Mouse (Mus musculus): ENCODE measurements at regions not wholly inside any gene's neighbourhood (a gene's known extent, or its start where the extent isn't known, plus 50 kb on each side); places are given as distances from the start of the nearest gene placed in this dataset.

- H3K9me3 ChIP-seq: peaks cover 49% of the 10 kb centered on the region
- TF ChIP-seq FLI1 (IDR thresholded peaks at IDR 0.05; ENCODE audit: low read length): no peak
- no peak for TF ChIP-seq GATA1 (IDR thresholded peaks at IDR 0.05; ENCODE audit: borderline replicate concordance, low read length)
- H3K36me3 ChIP-seq (replicated peaks; ENCODE audit: low read length): no peaks in the 10 kb centered on the region
- H3K4me3 ChIP-seq (replicated peaks): no peak overlapping the region
- no peaks in the 10 kb centered on the region for H3K4me1 ChIP-seq
- H3K27me3 ChIP-seq (replicated peaks): no peaks in the 10 kb centered on the region
Observed at GRCm38 (mm10) chr5:126559011-126559410, 682.6 kb upstream of the Tmem132c start.

DNA sequence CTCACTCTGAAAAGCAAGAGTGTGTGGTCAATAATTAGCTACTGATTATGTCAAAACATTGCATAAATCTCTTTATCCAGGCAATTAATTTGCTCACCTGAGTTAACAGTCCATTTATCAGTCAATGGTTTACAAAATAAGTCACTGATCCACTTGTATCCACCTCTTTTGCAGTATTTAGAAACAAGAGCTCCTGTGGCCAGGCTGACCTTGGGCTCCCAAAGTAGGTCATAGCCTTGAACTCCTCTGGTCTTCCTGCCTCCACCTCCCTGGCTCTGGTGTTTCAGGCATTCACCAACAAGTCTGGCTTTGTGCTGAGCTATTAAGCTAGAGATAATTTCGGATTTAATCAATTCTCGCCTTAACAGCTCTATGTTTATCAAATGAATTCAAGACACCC is 675.8 kb upstream of the Tmem132c start:
- Histone ChIP-seq H3K9me3 (peaks cover 47% of the 10 kb centered on the region), H3K4me1 (no peaks in the 10 kb centered on the region), H3K27me3 (replicated peaks) (no peaks in the 10 kb centered on the region)

GRCm38 (mm10) chr5:126566226-126566625 is 675.4 kb upstream of the Tmem132c start:
- TF ChIP-seq GATA1 (IDR thresholded peaks at IDR 0.05; ENCODE audit: borderline replicate concordance, low read length) (no peak), FLI1 (IDR thresholded peaks at IDR 0.05; ENCODE audit: low read length) (no peak)
- H3K36me3 ChIP-seq (replicated peaks; ENCODE audit: low read length): no peaks in the 10 kb centered on the region
- no peaks in the 10 kb centered on the region for H3K27me3 ChIP-seq (replicated peaks)
- H3K4me1 ChIP-seq: no peaks in the 10 kb centered on the region
- peaks cover 51% of the 10 kb centered on the region for H3K9me3 ChIP-seq
- H3K4me3 ChIP-seq (replicated peaks): no peak overlapping the region

More for the DNA sequence above, 675.8 kb upstream of the Tmem132c start:
- no peaks in the 10 kb centered on the region for H3K36me3 ChIP-seq (replicated peaks; ENCODE audit: low read length)
- TF ChIP-seq FLI1 (IDR thresholded peaks at IDR 0.05; ENCODE audit: low read length) (no peak), GATA1 (IDR thresholded peaks at IDR 0.05; ENCODE audit: borderline replicate concordance, low read length) (no peak)
- H3K4me3 ChIP-seq (replicated peaks): no peak overlapping the region

GRCm38 (mm10) chr5:126573766-126574165 is 667.8 kb upstream of the Tmem132c start:
- Histone ChIP-seq H3K4me3 (replicated peaks) (no peak overlapping the region), H3K4me1 (no peaks in the 10 kb centered on the region), H3K9me3 (peaks cover 41% of the 10 kb centered on the region), H3K27me3 (replicated peaks) (no peaks in the 10 kb centered on the region), H3K36me3 (replicated peaks; ENCODE audit: low read length) (no peaks in the 10 kb centered on the region)
- no peak for TF ChIP-seq GATA1 (IDR thresholded peaks at IDR 0.05; ENCODE audit: borderline replicate concordance, low read length)
- TF ChIP-seq FLI1 (IDR thresholded peaks at IDR 0.05; ENCODE audit: low read length): no peak

DNA sequence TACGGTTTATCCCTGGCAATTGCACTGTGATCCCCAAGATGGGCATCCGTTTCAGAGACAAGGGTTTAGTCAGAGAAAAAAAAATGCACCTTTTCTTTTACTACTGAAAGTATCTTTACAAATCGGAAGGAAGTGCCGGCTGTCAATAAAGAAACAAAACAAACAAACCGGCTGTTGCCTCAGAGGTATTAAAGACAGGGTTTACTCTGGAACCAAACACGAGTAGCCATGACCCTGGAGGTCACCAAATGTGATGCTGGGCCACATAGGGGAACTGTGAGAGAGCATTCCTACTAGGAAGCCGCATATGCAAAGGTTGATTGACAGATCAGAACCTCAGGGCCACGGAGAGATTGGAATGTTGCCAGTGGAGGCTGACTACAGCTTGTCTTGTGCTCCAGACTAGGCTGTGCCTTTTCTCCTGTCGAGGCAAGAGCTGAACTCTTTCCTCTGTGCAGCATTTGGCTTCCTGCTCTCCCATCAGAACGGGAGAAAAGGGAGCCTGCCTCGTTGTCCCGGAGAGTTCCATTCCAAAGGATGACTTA is 643.8 kb upstream of the Tmem132c start:
- H3K36me3 ChIP-seq (replicated peaks; ENCODE audit: low read length): no peaks in the 10 kb centered on the region
- TF ChIP-seq FLI1 (IDR thresholded peaks at IDR 0.05; ENCODE audit: low read length) (no peak), GATA1 (IDR thresholded peaks at IDR 0.05; ENCODE audit: borderline replicate concordance, low read length) (no peak)
- H3K4me1 ChIP-seq: no peaks in the 10 kb centered on the region
- H3K4me3 ChIP-seq (replicated peaks): no peak overlapping the region
- no peaks in the 10 kb centered on the region for H3K27me3 ChIP-seq (replicated peaks)
- peaks cover 42% of the 10 kb centered on the region for H3K9me3 ChIP-seq

DNA sequence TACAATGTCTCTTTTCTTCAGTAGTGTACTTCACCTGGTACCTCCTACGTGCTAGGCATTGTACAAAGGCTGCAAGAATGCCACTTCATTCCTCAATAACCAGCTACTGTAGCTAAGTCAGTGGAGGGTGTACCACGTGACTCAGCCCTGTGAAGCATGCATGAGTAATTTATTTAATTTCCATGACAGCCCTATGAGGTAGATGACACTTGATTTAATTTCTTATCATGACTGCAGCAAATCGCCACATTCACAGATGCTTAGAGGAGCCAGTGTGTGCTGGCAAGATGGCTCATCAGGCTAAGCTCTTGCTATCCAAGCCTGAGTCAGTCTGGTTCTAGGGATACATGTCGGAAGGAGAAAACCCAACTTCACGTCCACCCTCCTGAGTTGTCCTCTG is 642.0 kb upstream of the Tmem132c start:
- peaks cover 53% of the 10 kb centered on the region for H3K9me3 ChIP-seq
- no peaks in the 10 kb centered on the region for H3K27me3 ChIP-seq (replicated peaks)
- TF ChIP-seq FLI1 (IDR thresholded peaks at IDR 0.05; ENCODE audit: low read length) (no peak), GATA1 (IDR thresholded peaks at IDR 0.05; ENCODE audit: borderline replicate concordance, low read length) (no peak)
- H3K4me1 ChIP-seq: no peaks in the 10 kb centered on the region
- no peak overlapping the region for H3K4me3 ChIP-seq (replicated peaks)
- H3K36me3 ChIP-seq (replicated peaks; ENCODE audit: low read length): no peaks in the 10 kb centered on the region

DNA sequence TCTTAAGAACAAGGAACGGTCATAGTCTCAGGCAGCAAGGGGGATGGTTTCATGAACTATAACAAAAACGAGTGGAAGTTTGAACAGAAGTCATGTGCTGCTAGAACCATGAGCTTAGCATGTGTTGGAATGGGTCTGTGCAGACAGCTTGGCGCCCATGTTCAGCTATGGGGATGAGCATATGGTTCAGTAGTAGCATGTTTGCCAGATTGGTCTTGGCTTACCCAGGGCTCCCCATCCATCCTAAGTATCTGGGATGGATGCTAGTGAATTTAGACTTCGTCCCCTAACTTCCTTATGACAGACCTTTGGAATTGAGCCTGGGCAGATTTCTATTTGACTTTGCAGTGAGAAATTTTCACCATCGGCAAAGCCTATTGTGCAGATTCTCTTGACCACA is 634.9 kb upstream of the Tmem132c start:
- Histone ChIP-seq H3K27me3 (replicated peaks) (no peaks in the 10 kb centered on the region), H3K9me3 (peaks cover 58% of the 10 kb centered on the region), H3K36me3 (replicated peaks; ENCODE audit: low read length) (no peaks in the 10 kb centered on the region), H3K4me3 (replicated peaks) (no peak overlapping the region), H3K4me1 (no peaks in the 10 kb centered on the region)
- TF ChIP-seq GATA1 (IDR thresholded peaks at IDR 0.05; ENCODE audit: borderline replicate concordance, low read length) (no peak), FLI1 (IDR thresholded peaks at IDR 0.05; ENCODE audit: low read length) (no peak)

GRCm38 (mm10) chr5:126612571-126612970 is 629.0 kb upstream of the Tmem132c start:
- no peak overlapping the region for H3K4me3 ChIP-seq (replicated peaks)
- H3K27me3 ChIP-seq (replicated peaks): no peaks in the 10 kb centered on the region
- H3K4me1 ChIP-seq: no peaks in the 10 kb centered on the region
- peaks cover 49% of the 10 kb centered on the region for H3K9me3 ChIP-seq
- TF ChIP-seq GATA1 (IDR thresholded peaks at IDR 0.05; ENCODE audit: borderline replicate concordance, low read length): no peak
- no peak for TF ChIP-seq FLI1 (IDR thresholded peaks at IDR 0.05; ENCODE audit: low read length)
- H3K36me3 ChIP-seq (replicated peaks; ENCODE audit: low read length): no peaks in the 10 kb centered on the region

DNA sequence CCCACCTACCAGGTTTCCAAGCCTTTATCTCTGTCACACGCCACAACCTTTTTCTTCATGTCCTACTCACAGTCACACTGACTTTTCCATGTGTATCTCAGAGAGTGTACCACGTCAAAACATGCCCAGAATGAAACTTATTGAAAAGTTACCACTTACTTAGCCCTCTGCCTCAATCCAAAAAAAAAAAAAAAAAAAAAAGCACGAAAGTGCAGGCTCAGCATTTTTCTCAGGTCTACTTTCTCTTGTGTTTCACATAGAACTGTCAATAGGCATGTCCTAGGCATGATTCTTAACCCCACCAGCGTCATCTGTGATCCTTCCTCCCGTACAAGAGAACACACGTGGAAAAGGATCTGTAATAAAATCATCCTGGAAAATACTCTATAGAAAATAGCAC is 619.1 kb upstream of the Tmem132c start:
- Histone ChIP-seq H3K4me3 (replicated peaks) (no peak overlapping the region), H3K9me3 (peaks cover 56% of the 10 kb centered on the region), H3K4me1 (no peaks in the 10 kb centered on the region), H3K27me3 (replicated peaks) (no peaks in the 10 kb centered on the region), H3K36me3 (replicated peaks; ENCODE audit: low read length) (no peaks in the 10 kb centered on the region)
- TF ChIP-seq GATA1 (IDR thresholded peaks at IDR 0.05; ENCODE audit: borderline replicate concordance, low read length) (no peak), FLI1 (IDR thresholded peaks at IDR 0.05; ENCODE audit: low read length) (no peak)

- TF ChIP-seq GATA1 (IDR thresholded peaks at IDR 0.05; ENCODE audit: borderline replicate concordance, low read length) (no peak), FLI1 (IDR thresholded peaks at IDR 0.05; ENCODE audit: low read length) (no peak)
- H3K9me3 ChIP-seq: peaks cover 55% of the 10 kb centered on the region
Observed at GRCm38 (mm10) chr5:126623205-126623604, 618.4 kb upstream of the Tmem132c start.

GRCm38 (mm10) chr5:126629826-126630225 is 611.8 kb upstream of the Tmem132c start:
- TF ChIP-seq GATA1 (IDR thresholded peaks at IDR 0.05; ENCODE audit: borderline replicate concordance, low read length): no peak
- TF ChIP-seq FLI1 (IDR thresholded peaks at IDR 0.05; ENCODE audit: low read length): no peak
- H3K4me1 ChIP-seq: no peaks in the 10 kb centered on the region
- H3K9me3 ChIP-seq: peaks cover 40% of the 10 kb centered on the region
- no peaks in the 10 kb centered on the region for H3K27me3 ChIP-seq (replicated peaks)
- H3K36me3 ChIP-seq (replicated peaks; ENCODE audit: low read length): no peaks in the 10 kb centered on the region
- no peak overlapping the region for H3K4me3 ChIP-seq (replicated peaks)

More at GRCm38 (mm10) chr5:126623205-126623604, 618.4 kb upstream of the Tmem132c start:
- Histone ChIP-seq H3K36me3 (replicated peaks; ENCODE audit: low read length) (no peaks in the 10 kb centered on the region), H3K27me3 (replicated peaks) (no peaks in the 10 kb centered on the region), H3K4me1 (no peaks in the 10 kb centered on the region), H3K4me3 (replicated peaks) (no peak overlapping the region)
